Mouse (Mus musculus): ENCODE measurements around the gene Rps6ka2.
A peak's percentile ranks its signal among the peaks of the same experiment; 100 is the strongest.
"Not testable (repeated sequence)": the region's sequence is repeated elsewhere in the genome, so short reads cannot be mapped to it uniquely, and the experiment has no call there.

Gene Rps6ka2

GRCm38 (mm10) chr17:7170304-7171295 lies 685 bp downstream of the Rps6ka2 start:
- DNase-seq (ENCODE audit: low read depth, low spot score) = no peak

- DNase-seq (ENCODE audit: low read depth, low spot score) = no peak
Measured at GRCm38 (mm10) chr17:7173331-7174028, 3.6 kb downstream of the Rps6ka2 start.

DNA sequence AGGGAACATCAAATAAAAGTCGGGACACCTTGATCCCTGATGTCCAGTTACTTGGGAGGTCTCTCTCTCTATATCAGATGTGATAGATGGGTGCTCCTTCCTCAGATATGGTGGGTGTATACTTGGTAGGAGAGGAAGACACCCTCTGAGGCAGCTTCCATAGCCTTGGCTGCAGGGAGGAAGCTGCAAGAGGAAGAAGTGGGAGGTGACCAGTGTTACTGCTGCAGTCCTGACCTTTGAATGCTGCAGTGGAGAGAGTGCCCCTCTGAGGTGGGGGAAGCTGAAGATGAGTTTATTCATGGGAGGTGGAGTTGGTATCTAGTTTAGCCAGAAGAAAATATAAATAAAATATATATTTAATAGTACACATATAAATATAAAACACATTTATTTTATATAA lies 5.4 kb downstream of the Rps6ka2 start:
- no peak for DNase-seq (ENCODE audit: low read depth, low spot score)

DNA sequence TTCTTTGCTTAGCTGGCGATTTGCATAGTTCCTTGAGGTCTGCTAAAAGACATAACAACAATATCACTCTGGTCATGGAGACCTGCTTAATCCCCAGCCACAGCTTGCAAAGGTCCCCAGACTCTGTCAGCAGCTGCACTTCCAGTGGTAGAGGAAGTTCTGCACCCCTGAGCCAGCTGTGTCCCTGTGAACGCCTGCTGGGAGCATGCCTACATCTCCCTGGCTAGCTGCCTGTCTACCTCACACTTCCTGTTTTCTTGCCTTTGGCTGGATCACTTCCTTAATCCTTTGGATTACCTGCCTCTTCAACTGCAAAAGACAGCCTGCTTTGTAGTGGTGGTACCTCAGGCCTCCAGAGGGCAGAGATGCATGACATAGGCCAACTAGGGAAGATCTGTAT lies 6.5 kb downstream of the Rps6ka2 start:
- no peak for DNase-seq (ENCODE audit: low read depth, low spot score)

GRCm38 (mm10) chr17:7178196-7178595 lies 8.3 kb downstream of the Rps6ka2 start:
- no peak for DNase-seq (ENCODE audit: low read depth, low spot score)

DNA sequence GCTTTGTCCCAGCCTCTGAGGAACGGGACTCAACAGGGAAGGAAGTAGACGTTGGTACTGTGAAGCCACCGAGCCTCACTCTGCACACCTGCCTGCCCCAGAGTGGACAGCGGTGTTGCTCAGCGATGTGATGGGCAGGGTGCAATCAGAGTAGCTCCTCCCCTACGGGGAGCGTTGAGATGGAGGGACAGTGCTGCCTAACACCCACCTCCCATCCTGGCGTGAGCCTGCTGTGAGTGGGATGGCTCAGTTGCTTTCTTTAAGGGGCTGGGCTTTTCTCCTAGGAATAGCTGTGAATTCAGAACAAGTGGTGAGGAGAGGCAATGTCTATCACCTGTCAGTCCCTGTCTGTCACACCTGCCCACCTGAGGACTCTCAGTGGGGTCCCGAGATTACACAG lies 12.3 kb downstream of the Rps6ka2 start:
- DNase-seq (ENCODE audit: low read depth, low spot score) = no peak

GRCm38 (mm10) chr17:7187037-7187436 lies 17.1 kb downstream of the Rps6ka2 start:
- not testable (repeated sequence) for DNase-seq (ENCODE audit: low read depth, low spot score)

DNA sequence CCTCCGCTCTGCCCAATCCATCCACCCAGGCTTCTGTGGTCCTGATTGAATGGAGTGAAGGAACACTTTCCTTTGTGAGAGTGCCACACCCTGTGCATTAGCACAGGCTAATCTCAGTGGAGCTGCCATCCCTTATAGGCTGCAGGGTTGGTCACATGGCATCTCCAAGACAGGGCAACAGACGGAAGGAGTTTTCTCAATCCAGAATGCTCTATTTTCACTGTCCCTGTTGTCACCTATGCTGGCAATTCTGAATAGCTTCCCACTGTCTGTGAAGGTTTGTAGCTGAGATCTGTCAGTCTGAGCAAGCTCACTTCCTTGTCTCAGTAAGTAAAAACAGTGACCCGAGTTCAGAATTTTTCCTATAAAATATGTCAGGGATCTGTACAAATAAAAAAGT lies 19.5 kb downstream of the Rps6ka2 start:
- DNase-seq (ENCODE audit: low read depth, low spot score) = no peak

GRCm38 (mm10) chr17:7189975-7190374 lies 20.1 kb downstream of the Rps6ka2 start:
- DNase-seq (ENCODE audit: low read depth, low spot score) = peak; percentile 84

DNA sequence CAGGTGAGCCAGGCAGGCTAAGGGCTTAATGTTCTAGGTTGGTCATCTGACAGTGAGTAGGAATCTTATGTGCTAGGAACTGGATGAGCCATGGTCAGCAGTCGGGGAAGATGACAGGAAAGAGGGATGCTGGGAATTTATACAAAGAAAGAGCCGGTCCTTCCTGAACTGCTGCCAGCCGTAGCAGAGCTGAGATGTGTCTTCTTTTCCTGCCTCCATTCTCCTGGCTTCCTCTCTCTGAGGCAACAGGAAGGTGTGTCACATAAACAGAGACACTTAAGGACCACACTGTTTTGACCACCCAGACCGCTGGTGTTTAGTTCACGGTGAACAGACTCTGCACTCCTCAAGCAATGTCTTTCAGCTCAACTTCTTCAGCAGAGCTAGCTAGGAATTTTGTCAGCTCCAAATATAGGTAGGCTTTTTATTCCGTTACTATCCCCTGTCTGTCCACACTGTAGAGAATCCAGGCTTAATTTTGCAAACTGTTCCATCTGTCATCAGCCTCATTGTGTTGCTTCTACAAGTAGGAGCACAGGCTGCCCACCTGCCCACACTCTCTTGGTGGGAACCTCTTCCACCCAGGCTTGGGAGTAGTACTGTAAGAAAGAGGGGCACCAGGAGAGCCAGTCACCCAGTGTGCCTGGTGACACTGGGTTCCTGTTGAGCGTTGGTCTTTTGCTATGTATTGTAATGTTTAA lies 24.4 kb downstream of the Rps6ka2 start:
- DNase-seq (ENCODE audit: low read depth, low spot score) = peak; percentile 77

DNA sequence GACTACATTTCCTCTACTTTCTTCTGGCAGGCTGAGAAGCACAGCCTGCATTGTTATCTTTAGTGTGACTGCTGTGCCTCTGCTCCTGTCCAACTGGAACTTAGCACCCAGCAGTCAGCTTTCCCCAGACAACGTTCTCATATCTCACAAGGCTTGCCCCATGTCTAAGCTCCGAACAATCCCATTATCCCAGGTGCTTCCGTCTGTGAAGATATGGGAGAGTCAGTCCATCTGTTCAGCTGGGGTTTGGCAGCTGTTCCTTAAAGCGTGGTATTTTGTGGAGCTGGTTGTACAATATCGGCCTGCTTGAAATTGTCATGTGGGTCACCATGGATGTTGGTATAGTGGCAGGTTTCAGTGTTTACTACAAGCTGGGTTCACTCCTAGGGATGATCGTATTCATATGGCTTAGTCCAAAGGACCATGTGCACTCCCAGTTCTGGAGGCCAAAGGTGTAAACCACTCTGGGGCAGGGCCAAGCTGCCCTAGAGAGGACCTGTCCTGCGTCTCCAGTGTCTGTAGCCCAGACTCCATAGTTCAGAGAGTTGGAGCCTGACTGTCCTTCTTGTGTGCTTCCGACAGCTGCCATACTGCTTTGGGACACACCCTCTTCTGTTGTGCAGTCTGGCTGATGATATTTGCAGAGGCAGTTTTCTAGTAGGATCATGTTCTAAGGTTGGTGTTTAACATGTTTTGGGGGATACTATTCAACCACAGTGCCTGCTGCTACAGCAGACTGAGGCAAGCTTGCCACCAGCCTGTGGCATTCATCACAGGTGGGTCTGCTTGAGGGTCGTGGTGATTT lies 27.4 kb downstream of the Rps6ka2 start:
- no peak for DNase-seq (ENCODE audit: low read depth, low spot score)

GRCm38 (mm10) chr17:7204771-7205406 lies 35.0 kb downstream of the Rps6ka2 start:
- no peak for DNase-seq (ENCODE audit: low read depth, low spot score)

DNA sequence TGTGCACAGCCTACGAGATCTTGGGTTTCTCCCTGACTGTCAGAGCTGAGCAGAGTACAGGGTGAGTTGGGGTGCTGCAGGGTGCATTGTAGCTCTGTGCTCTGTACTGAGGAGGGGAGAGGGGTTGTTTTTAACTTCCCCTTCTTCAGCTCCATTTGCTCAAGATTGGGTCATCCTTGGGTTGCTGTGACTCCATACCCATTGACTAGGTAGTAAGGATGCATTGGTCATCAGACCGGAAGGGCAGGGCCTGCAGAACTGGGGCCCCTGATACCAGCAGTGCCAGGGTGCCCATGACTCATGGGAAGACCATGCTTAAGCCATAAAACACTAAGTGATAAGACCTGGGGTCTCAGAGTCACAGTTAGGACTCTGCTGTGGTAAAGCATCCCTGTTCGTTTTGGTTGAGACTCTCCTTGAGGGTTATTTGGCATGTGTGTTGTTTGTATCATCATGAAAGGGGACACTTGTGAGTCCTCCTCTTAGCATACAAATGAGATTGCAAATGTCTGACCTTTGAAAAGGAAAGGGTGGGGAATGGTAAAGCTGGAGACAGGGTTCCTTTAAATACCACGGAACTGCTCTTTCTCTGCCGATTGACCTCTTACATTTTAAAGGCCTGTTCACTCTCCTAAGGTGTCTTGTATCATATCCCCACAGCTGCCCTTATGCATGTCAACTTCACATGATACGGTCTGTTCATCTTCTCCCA lies 36.7 kb downstream of the Rps6ka2 start:
- no peak for DNase-seq (ENCODE audit: low read depth, low spot score)

DNA sequence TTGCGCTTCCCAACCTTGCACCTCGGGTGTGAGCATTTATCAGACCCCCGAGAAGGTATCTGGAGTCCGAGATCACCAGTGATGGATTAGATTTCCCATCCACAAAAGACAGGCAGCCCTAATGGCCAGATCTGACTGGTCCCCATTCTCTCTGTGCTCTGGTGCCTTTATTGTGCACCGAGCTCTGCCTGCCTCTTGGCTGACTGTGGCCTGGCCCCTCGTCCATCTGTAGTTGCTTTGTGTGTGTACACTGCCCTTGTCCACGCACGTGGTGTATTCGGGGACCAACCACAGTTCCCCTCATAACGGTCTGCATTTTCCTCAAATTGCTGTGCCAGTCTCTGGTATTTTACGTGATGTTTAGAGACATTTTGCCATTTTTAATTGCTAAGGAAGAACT lies 40.7 kb downstream of the Rps6ka2 start:
- DNase-seq (ENCODE audit: low read depth, low spot score) = no peak

- DNase-seq (ENCODE audit: low read depth, low spot score) = no peak
Measured at GRCm38 (mm10) chr17:7211893-7212292, 42.0 kb downstream of the Rps6ka2 start.

DNA sequence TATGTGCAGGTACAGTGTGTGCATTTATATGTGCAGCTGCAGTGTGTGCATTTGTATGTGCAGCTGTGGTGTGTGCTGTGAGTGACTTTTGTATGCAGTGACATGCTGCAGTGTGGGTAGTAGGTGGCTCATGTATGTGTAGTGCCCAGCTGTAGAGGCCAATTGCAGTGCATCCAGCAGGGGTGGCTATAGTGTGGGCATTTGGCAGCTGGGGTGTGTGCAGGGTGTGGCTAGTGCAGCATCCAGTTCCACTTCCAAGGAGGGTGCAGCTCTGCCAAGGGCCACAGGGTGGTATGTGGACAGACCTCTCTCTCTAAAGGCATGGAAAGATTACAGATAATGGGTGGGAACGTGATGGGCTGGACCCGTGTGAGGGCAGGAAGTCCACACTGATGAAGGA lies 43.3 kb downstream of the Rps6ka2 start:
- DNase-seq (ENCODE audit: low read depth, low spot score) = no peak

DNA sequence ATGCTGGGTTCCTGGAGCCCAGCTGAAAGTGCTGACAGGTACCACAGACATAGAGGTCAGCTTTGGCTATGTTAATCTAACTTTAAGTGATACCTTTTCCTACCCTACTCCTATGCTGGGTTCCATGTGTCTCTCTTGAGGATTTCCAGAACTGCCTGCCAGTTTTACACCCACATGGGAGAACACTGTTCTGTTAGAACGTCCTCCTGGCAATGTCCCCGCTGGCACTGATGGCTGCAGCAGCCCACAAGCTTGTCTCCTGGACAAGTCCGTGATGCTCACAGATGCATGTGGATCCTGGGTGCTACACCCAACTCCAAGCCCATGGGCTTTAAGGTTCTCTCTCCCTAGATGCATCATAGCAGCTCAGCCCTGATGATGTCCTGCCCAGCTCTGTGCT lies 44.1 kb downstream of the Rps6ka2 start:
- DNase-seq (ENCODE audit: low read depth, low spot score) = peak; percentile 93

DNA sequence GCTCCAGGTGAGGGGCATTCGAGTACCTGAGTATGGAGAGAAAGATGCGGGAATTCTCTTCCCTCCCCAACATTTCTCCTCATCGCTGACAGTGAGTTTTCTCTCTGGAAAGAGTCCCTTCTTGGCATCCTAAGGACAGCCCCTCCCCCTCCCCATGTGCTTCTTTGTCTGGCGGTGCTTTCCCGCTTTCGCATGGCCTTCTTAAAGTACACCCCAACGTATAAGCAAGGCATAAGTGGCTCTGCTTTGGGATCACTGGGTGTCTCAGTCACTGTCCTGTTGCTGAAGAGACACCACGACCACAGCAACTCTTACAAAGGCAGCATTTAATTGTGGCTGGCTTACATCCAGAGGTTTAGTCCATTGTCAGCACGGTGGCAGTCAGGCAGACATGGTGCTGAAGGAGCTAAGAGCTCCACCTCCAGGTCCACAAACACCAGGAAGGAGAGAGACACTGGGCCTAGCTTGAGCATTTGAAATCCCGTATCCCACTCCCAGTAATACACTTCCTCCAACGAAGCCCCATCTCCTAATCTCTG lies 47.9 kb downstream of the Rps6ka2 start:
- no peak for DNase-seq (ENCODE audit: low read depth, low spot score)

GRCm38 (mm10) chr17:7218396-7218795 lies 48.5 kb downstream of the Rps6ka2 start:
- DNase-seq (ENCODE audit: low read depth, low spot score) = no peak
